Mouse (Mus musculus): Measurements from ENCODE around the gene Ovca2. TPM values are rescaled to one million over a fixed set of nuclear protein-coding genes. Genes with fewer than 3 reads are reported as not detected.

The Ovca2 gene
- polyA plus RNA-seq, 1 experiment from 2014 or later, result 29.5 TPM

GRCm38 (mm10) chr11:75147106-75147845 is 31.4 kb downstream of the Ovca2 start:
- Histone ChIP-seq H3K9me3 (no peaks in the 10 kb centered on the region), H3K27ac (peak overlapping the region; percentile 94), H3K4me3 (no peak overlapping the region), H3K27me3 (no peaks in the 10 kb centered on the region), H3K4me1 (peaks cover 60% of the 10 kb centered on the region), H3K36me3 (peaks cover 54% of the 10 kb centered on the region), H3K9ac (no peak overlapping the region), H3K4me2 (replicated peaks) (peak overlapping the region; percentile 33)
- under 1% methylated on average over 11 of the region's 11 CpGs for WGBS
- ATAC-seq (ENCODE audit: low FRiP score, low read depth), result peak; percentile 95

GRCm38 (mm10) chr11:75145841-75146240 is 32.8 kb downstream of the Ovca2 start:
- WGBS, result 76% methylated on average over 2 of the region's 2 CpGs
- H3K27ac ChIP-seq, result peak overlapping the region; percentile 44; the same call in 1 of the 2 replicates
- no peak for ATAC-seq (ENCODE audit: low FRiP score, low read depth)
- no peak overlapping the region for H3K9ac ChIP-seq
- H3K36me3 ChIP-seq, result peaks cover 45% of the 10 kb centered on the region
- H3K4me1 ChIP-seq, result peaks cover 74% of the 10 kb centered on the region
- no peak overlapping the region for H3K4me3 ChIP-seq
- no peak overlapping the region for H3K4me2 ChIP-seq (replicated peaks)
- H3K27me3 ChIP-seq, result no peaks in the 10 kb centered on the region
- H3K9me3 ChIP-seq, result no peaks in the 10 kb centered on the region

- WGBS, result 64% methylated on average over 4 of the region's 4 CpGs
- H3K27ac ChIP-seq, result peak overlapping the region; percentile 85
- H3K4me2 ChIP-seq (replicated peaks), result no peak overlapping the region
- no peak for ATAC-seq (ENCODE audit: low FRiP score, low read depth)
- peaks cover 34% of the 10 kb centered on the region for H3K36me3 ChIP-seq
- H3K4me3 ChIP-seq, result no peak overlapping the region
- no peaks in the 10 kb centered on the region for H3K27me3 ChIP-seq
- peak overlapping the region; percentile 39; the same call in 1 of the 2 replicates for H3K9ac ChIP-seq
- H3K9me3 ChIP-seq, result no peaks in the 10 kb centered on the region
- peaks cover 84% of the 10 kb centered on the region for H3K4me1 ChIP-seq
These were observed 35.9 kb downstream of the Ovca2 start for GRCm38 (mm10) chr11:75142749-75143148.

- Histone ChIP-seq H3K4me3 (no peak overlapping the region), H3K27ac (peak overlapping the region; percentile 85), H3K9me3 (no peaks in the 10 kb centered on the region), H3K27me3 (no peaks in the 10 kb centered on the region), H3K4me2 (replicated peaks) (no peak overlapping the region), H3K9ac (no peak overlapping the region), H3K4me1 (peaks cover 84% of the 10 kb centered on the region), H3K36me3 (peaks cover 34% of the 10 kb centered on the region)
- WGBS, result 21% methylated on average over 1 of the region's 1 CpGs
- peak; percentile 29 for ATAC-seq (ENCODE audit: low FRiP score, low read depth)
These were observed 36.7 kb downstream of the Ovca2 start for GRCm38 (mm10) chr11:75141913-75142312.

GRCm38 (mm10) chr11:75141038-75141437 is 37.6 kb downstream of the Ovca2 start:
- Histone ChIP-seq H3K4me2 (replicated peaks) (no peak overlapping the region), H3K9ac (no peak overlapping the region), H3K9me3 (no peaks in the 10 kb centered on the region), H3K36me3 (peaks cover 34% of the 10 kb centered on the region), H3K4me1 (peaks cover 86% of the 10 kb centered on the region), H3K27ac (peak overlapping the region; percentile 85), H3K27me3 (no peaks in the 10 kb centered on the region), H3K4me3 (no peak overlapping the region)
- no peak for ATAC-seq (ENCODE audit: low FRiP score, low read depth)
- WGBS, result 51% methylated on average over 3 of the region's 3 CpGs

- H3K9ac ChIP-seq, result no peak overlapping the region
- H3K4me3 ChIP-seq, result no peak overlapping the region
- H3K9me3 ChIP-seq, result no peaks in the 10 kb centered on the region
- H3K4me1 ChIP-seq, result peaks cover 86% of the 10 kb centered on the region
- peak overlapping the region; percentile 85; the same call in 1 of the 2 replicates for H3K27ac ChIP-seq
- no peak overlapping the region for H3K4me2 ChIP-seq (replicated peaks)
- ATAC-seq (ENCODE audit: low FRiP score, low read depth), result no peak
- WGBS, result 57% methylated on average over 5 of the region's 5 CpGs
- peaks cover 31% of the 10 kb centered on the region for H3K36me3 ChIP-seq
- no peaks in the 10 kb centered on the region for H3K27me3 ChIP-seq
These were observed 38.2 kb downstream of the Ovca2 start for GRCm38 (mm10) chr11:75140431-75140830.

GRCm38 (mm10) chr11:75139122-75139963 is 39.3 kb downstream of the Ovca2 start:
- Histone ChIP-seq H3K27ac (peak overlapping the region; percentile 85), H3K27me3 (no peaks in the 10 kb centered on the region), H3K4me1 (peaks cover 91% of the 10 kb centered on the region), H3K9ac (no peak overlapping the region), H3K4me3 (no peak overlapping the region), H3K9me3 (no peaks in the 10 kb centered on the region), H3K36me3 (peaks cover 21% of the 10 kb centered on the region), H3K4me2 (replicated peaks) (peak overlapping the region; percentile 25)
- WGBS, result 10% methylated on average over 11 of the region's 11 CpGs
- ATAC-seq (ENCODE audit: low FRiP score, low read depth), result peak; percentile 76

- WGBS, result 46% methylated on average over 5 of the region's 5 CpGs
- H3K9ac ChIP-seq, result no peak overlapping the region
- ATAC-seq (ENCODE audit: low FRiP score, low read depth), result no peak
- 0 out of 2 replicates have a peak, but pooled peaks cover 4% of the 10 kb centered on the region for H3K36me3 ChIP-seq
- no peak overlapping the region for H3K4me3 ChIP-seq
- no peak overlapping the region for H3K4me2 ChIP-seq (replicated peaks)
- peak overlapping the region; percentile 48; the same call in 1 of the 2 replicates for H3K27ac ChIP-seq
- H3K9me3 ChIP-seq, result no peaks in the 10 kb centered on the region
- no peaks in the 10 kb centered on the region for H3K27me3 ChIP-seq
- peaks cover 95% of the 10 kb centered on the region for H3K4me1 ChIP-seq
These were observed 41.8 kb downstream of the Ovca2 start for GRCm38 (mm10) chr11:75136666-75137398.

GRCm38 (mm10) chr11:75135358-75135757 is 43.3 kb downstream of the Ovca2 start:
- Histone ChIP-seq H3K27me3 (no peaks in the 10 kb centered on the region), H3K4me2 (replicated peaks) (no peak overlapping the region), H3K9ac (no peak overlapping the region), H3K4me3 (no peak overlapping the region), H3K4me1 (peaks cover 81% of the 10 kb centered on the region), H3K36me3 (0 out of 2 replicates have a peak, but pooled peaks cover under 1% of the 10 kb centered on the region), H3K9me3 (no peaks in the 10 kb centered on the region), H3K27ac (peak overlapping the region; percentile 40; the same call in 1 of the 2 replicates)
- WGBS, result 87% methylated on average over 4 of the region's 4 CpGs
- ATAC-seq (ENCODE audit: low FRiP score, low read depth), result no peak

GRCm38 (mm10) chr11:75134485-75135068 is 44.1 kb downstream of the Ovca2 start:
- no peaks in the 10 kb centered on the region for H3K27me3 ChIP-seq
- no peak for ATAC-seq (ENCODE audit: low FRiP score, low read depth)
- H3K9me3 ChIP-seq, result no peaks in the 10 kb centered on the region
- no peak overlapping the region for H3K9ac ChIP-seq
- H3K27ac ChIP-seq, result peak overlapping the region; percentile 40; the same call in 1 of the 2 replicates
- no peaks in the 10 kb centered on the region for H3K36me3 ChIP-seq
- peaks cover 73% of the 10 kb centered on the region for H3K4me1 ChIP-seq
- WGBS, result 31% methylated on average over 5 of the region's 5 CpGs
- no peak overlapping the region for H3K4me3 ChIP-seq
- H3K4me2 ChIP-seq (replicated peaks), result no peak overlapping the region

GRCm38 (mm10) chr11:75133951-75134350 is 44.7 kb downstream of the Ovca2 start:
- 1% methylated on average over 2 of the region's 2 CpGs for WGBS
- Histone ChIP-seq H3K4me2 (replicated peaks) (no peak overlapping the region), H3K27ac (peak overlapping the region; percentile 64), H3K4me1 (peaks cover 67% of the 10 kb centered on the region), H3K4me3 (no peak overlapping the region), H3K9ac (0 out of 2 replicates have a peak overlapping the region, but pooled peaks have one; percentile 14), H3K9me3 (no peaks in the 10 kb centered on the region), H3K36me3 (no peaks in the 10 kb centered on the region), H3K27me3 (no peaks in the 10 kb centered on the region)
- ATAC-seq (ENCODE audit: low FRiP score, low read depth), result 0 out of 2 replicates have a peak, but pooled peaks have one; percentile 32
